Mouse (Mus musculus): Measurements from ENCODE around the gene Chrnd.

GRCm38 (mm10) chr1:87243021-87243420 is 52.6 kb downstream of the Chrnd start:
- TF ChIP-seq CTCF (IDR thresholded peaks at IDR 0.05; ENCODE audit: low read depth) (no peak), EP300 (IDR thresholded peaks at IDR 0.05; ENCODE audit: low read depth) (no peak)
